In genomic region chr11:20307409-20307808, GRCm38 (mm10) we compare ENCODE assay signal across 19 mouse cellular contexts. TPM values are rescaled to one million over a fixed set of nuclear protein-coding genes. Genes with fewer than 3 reads are reported as not detected.
DNase-seq lines count a peak whose midpoint lies in the region; ATAC-seq lines count a peak whose summit lies in the region.
"Had no signal": no experiment of that assay in that cellular context is flagged by ENCODE, and none has a peak within 500 bp of the region (broad histone marks: within the 10 kb centered on the region; RNA-seq: fewer than 3 reads in every experiment).

No protein-coding gene starts in this region.

- H3K27ac ChIP-seq in forebrain, embryonic 11.5 days (ENCODE audit: low read depth, low read length), result no peak overlapping the region
- H3K27ac ChIP-seq: embryonic facial prominence, embryonic 10.5 days; heart, embryonic 13.5 days had no signal

- peaks cover 2% of the 10 kb centered on the region; the same call in 1 of the 2 replicates for H3K36me3 ChIP-seq in forebrain, embryonic 11.5 days (ENCODE audit: control insufficient read depth, insufficient read depth, low read length)

- H3K4me1 ChIP-seq in forebrain, embryonic 11.5 days (replicated peaks; ENCODE audit: control insufficient read depth, insufficient read depth, low read length), result no peaks in the 10 kb centered on the region
- H3K4me1 ChIP-seq: embryonic facial prominence, embryonic 10.5 days; hindbrain, embryonic 15.5 days had no signal

- intact Hi-C loops in left cerebral cortex, postnatal 25 days (cut with DNase I), result no loop called here
- intact Hi-C loops in left cerebral cortex, postnatal 4 days (cut with DNase I), result no loop called here

- no peak overlapping the region for H3K4me3 ChIP-seq in forebrain, embryonic 11.5 days (ENCODE audit: low read depth, low read length)
- H3K4me3 ChIP-seq: embryonic facial prominence, embryonic 10.5 days; heart, embryonic 13.5 days; hindbrain, embryonic 15.5 days had no signal

- no peak overlapping the region for H3K4me2 ChIP-seq in forebrain, embryonic 11.5 days (ENCODE audit: low read depth, low read length, severe bottlenecking)
- H3K4me2 ChIP-seq: heart, embryonic 13.5 days; hindbrain, embryonic 15.5 days had no signal

- H3K9ac ChIP-seq in forebrain, embryonic 11.5 days (ENCODE audit: low read length), result no peak overlapping the region
- H3K9ac ChIP-seq: heart, embryonic 13.5 days; hindbrain, embryonic 15.5 days had no signal

- H3K27me3 ChIP-seq in forebrain, embryonic 11.5 days (ENCODE audit: control insufficient read depth, insufficient read depth, low read length), result no peaks in the 10 kb centered on the region
- H3K27me3 ChIP-seq: CH12.LX; heart, embryonic 13.5 days; hindbrain, embryonic 15.5 days; Patski had no signal

- H3K9me3 ChIP-seq in forebrain, embryonic 11.5 days (ENCODE audit: control insufficient read depth, low read length), result no peaks in the 10 kb centered on the region
- H3K9me3 ChIP-seq: embryonic facial prominence, embryonic 10.5 days; heart, embryonic 13.5 days; hindbrain, embryonic 15.5 days had no signal

- WGBS in forebrain, embryonic 11.5 days, result 88% methylated on average over 3 of the region's 3 CpGs

- ATAC-seq in forebrain, embryonic 11.5 days (replicated peaks; ENCODE audit: low FRiP score), result no peak
- ATAC-seq: activated CD4-positive, CD25-positive, alpha-beta regulatory T cell, adult 4 months; forebrain, embryonic 14.5 days; Patski had no signal

- DNase-seq in frontal cortex, postnatal 36 days (ENCODE audit: low spot score in 2 of 2), result peak; percentile 61 to 67
- no peak for DNase-seq in frontal cortex, postnatal 25 days (ENCODE audit: low spot score in 2 of 2)
- peak; percentile 30 to 89 for DNase-seq in left cerebral cortex, postnatal 25 days (ENCODE audit: low spot score in 2 of 2)
- no peak for DNase-seq in left cerebral cortex, postnatal 4 days
- DNase-seq in right cerebral cortex, postnatal 25 days, result peak; percentile 47
- no peak for DNase-seq in right cerebral cortex, postnatal 10 days (ENCODE audit: low spot score in 2 of 2)
- DNase-seq in forebrain, embryonic 11.5 days (ENCODE audit: low spot score), result no peak
- DNase-seq: adrenal gland, postnatal 14 days; cerebellum, adult 18-20 months; cerebellum, postnatal 10 days; gastrocnemius, postnatal 10 days; heart, postnatal 36 days had no signal

RNA-seq across cellular contexts. Expression of gene Slc1a4, which starts 25.1 kb away (rescaled TPM):
- 10 to 100 TPM; 39.3 to 43.2 TPM for total RNA-seq in left cerebral cortex, postnatal 25 days (2021)
- 100 to 1,000 TPM in 1 of 2 experiments, 10 to 100 TPM in 1; 92.6 to 101 TPM for total RNA-seq in left cerebral cortex, postnatal 4 days (2021)
- 27.3 and 28.3 TPM in 2 replicates for polyA plus RNA-seq in forebrain, embryonic 11.5 days (2014; fragmentation: Nextera tagmentation; extraction: Ambion mirVana)

RNA-seq across cellular contexts. Expression of gene Cep68, which starts 58.2 kb away (rescaled TPM):
- 10 to 100 TPM; 27.5 to 28.1 TPM for total RNA-seq in left cerebral cortex, postnatal 25 days (2021)
- total RNA-seq in left cerebral cortex, postnatal 4 days (2021), result 10 to 100 TPM; 34.8 to 36.9 TPM
- 41.0 and 41.1 TPM in 2 replicates for polyA plus RNA-seq in forebrain, embryonic 11.5 days (2014; fragmentation: Nextera tagmentation; extraction: Ambion mirVana)

Comparison
In these comparisons a context has a peak if more than half of its experiments do, and no peak if none do; other contexts are left out.
1. DNase-seq: peak in frontal cortex, postnatal 36 days (2 of 2), left cerebral cortex, postnatal 25 days (2 of 2) and right cerebral cortex, postnatal 25 days (single experiment); none in frontal cortex, postnatal 25 days (0 of 2), left cerebral cortex, postnatal 4 days (single experiment), right cerebral cortex, postnatal 10 days (0 of 2) and forebrain, embryonic 11.5 days (single experiment).